Mouse (Mus musculus): ENCODE measurements around the gene Klc2.

Klc2 gene

DNA sequence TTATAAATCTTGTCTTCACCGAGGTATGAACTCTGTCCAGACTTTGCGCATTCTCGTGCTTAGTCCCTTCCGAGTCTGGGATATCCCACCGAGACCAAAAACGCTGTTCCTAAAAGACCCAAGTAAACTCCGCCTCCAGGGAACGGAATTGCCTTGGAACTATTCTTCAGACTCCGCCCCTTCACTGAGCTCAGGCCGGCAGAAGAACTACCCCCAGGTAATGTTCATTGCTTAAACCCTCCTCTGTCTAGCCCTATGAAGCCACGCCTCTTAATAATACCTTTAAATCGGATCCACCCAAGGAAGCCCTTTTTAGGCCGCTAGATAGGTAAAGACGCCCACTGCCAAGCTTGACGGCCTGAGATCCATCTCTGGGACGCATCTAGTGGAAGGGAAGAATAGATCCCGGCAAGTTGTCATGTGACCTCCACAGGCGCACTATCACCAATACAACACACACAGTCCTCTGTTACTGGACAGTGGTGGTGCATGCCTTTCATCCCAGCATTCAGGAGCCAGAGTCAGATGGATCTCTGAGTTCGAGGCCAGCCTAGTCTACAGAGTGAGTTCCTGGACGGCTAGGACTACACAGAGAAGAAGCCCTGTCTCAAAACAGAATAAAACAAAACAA, 45.9 kb downstream of the Klc2 start:
- no peak for DNase-seq (ENCODE audit: low spot score in 2 of 2)

DNA sequence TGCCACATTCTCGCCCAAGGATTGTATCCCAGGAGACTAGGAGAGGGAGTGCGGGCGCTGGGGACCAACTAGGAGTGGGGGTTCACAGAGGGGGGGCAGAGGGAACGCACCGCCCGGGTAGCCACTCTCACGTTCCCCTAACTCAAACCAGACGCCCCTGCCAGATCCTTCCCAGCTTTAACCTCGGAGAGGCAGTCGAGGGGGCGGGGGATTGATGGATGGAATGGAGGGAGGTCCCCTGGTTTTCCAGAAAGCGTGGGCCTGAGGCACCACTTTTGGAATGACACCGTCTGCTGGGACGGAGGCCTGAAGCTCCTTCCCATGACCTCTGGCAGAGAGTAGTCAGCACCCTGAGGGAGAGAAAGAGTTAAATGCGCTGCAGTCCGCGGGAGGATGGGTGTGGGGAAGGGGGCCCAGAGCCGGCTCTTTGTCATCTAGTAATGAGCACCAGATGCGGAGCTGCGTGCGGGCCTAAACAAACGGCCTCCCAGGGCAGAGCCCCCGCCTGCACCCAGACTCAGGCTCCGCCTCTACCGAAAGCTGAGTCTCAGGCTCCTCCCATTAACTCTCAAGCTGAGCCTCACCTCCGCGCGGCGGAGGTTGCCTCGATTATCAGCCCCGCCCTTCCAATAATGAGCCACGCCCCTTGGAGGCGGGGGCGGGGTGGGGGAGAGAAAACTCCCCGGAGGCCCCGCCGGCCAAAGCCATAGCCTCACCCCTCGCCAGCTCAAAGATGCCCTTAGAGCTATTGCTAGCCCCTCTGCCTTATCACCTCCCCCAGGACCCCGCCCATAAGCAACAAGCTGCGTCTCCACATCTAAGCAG, 46.6 kb downstream of the Klc2 start:
- DNase-seq (ENCODE audit: low spot score in 2 of 2) = no peak

DNA sequence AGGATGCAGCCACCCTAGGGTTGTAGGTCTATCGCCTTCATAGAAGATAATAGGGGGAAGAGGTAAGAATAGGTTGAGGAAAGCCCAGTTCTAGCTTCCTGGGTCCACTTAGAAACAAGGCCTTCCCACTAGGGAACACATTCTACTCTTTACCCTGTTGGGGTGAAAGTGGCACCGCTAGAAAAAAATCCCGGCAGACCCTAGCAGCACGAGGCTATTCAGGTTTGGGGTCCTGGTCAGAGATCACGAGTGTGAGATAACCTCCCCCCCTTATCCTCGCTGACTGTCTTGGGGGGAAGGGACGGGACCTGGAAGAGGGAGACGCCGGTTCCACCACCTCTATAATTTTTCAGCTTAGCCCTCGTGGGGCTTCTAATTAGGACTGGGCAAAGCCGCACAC, 47.3 kb downstream of the Klc2 start:
- no peak for DNase-seq (ENCODE audit: low spot score in 2 of 2)

DNA sequence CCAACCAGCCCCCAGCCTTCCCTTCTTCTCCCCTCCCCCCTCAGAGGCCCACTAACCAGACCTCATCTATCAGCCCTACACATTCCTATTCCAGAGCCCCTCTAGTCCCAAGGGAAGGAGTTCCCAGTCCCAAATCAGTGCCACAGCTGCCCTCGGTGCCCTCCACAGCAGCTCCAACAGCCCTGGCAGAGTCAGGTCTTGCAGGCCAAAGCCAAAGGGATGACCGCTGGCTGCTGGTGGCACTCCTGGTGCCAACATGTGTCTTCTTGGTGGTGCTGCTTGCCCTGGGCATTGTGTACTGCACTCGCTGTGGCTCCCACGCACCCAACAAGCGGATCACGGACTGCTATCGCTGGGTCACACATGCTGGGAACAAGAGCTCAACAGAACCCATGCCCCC, 48.4 kb downstream of the Klc2 start:
- no peak for DNase-seq (ENCODE audit: low spot score in 2 of 2)

DNA sequence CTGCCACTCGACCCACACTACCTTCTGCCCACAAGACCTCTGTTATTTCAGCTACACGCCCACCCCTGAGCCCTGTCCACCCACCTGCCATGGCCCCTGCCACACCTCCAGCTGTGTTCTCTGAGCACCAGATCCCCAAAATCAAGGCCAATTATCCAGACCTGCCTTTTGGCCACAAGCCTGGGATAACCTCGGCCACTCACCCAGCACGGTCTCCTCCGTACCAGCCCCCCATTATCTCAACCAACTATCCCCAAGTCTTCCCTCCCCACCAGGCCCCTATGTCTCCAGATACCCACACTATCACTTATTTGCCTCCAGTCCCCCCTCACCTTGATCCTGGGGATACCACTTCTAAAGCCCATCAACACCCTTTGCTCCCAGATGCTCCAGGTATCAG, 48.9 kb downstream of the Klc2 start:
- no peak for DNase-seq (ENCODE audit: low spot score in 2 of 2)

DNA sequence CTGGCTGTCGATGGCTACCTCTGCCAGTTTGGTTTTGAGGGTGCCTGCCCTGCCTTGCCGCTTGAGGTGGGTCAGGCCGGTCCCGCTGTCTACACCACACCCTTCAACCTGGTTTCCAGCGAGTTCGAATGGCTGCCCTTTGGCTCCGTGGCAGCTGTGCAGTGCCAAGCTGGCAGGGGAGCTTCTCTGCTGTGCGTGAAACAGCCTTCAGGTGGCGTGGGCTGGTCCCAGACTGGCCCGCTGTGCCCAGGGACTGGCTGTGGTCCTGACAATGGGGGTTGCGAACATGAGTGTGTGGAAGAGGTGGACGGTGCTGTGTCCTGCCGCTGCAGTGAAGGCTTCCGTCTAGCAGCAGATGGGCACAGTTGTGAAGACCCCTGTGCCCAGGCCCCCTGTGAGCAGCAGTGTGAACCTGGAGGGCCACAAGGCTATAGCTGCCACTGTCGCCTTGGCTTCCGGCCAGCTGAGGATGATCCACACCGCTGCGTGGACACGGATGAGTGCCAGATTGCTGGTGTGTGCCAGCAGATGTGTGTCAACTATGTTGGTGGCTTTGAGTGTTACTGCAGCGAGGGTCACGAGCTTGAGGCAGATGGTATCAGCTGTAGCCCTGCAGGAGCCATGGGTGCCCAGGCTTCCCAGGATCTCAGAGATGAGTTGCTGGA, 49.7 kb downstream of the Klc2 start:
- no peak for DNase-seq (ENCODE audit: low spot score in 2 of 2)

DNA sequence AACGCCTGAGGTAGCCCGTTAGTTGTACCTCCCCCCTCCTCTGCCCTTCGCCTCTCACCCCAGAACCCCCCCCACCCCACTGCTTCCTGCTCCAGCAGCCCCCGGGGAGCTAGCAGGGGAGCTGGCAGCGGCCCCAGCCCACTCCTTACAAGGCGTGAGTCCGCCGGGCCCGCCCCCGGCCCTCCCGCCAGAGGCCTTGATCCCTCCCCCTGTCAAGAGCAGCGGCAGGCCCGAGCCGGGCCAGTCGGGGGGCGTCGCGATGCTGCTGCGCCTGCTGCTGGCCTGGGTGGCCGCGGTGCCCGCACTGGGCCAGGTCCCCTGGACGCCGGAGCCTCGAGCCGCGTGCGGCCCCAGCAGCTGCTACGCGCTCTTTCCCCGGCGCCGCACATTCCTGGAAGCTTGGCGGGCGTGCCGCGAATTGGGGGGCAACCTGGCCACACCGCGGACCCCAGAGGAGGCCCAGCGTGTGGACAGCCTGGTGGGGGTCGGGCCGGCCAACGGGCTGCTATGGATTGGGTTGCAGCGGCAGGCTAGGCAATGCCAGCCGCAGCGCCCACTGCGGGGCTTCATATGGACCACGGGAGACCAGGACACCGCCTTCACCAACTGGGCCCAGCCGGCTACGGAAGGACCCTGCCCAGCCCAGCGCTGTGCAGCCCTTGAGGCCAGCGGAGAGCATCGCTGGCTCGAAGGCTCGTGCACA, 50.3 kb downstream of the Klc2 start, which contains the start of gene Cd248:
Gene Cd248 (plus strand): TSS at position 212 of the 703 bp plus-strand sequence.
- DNase-seq (ENCODE audit: low spot score in 2 of 2) = no peak

DNA sequence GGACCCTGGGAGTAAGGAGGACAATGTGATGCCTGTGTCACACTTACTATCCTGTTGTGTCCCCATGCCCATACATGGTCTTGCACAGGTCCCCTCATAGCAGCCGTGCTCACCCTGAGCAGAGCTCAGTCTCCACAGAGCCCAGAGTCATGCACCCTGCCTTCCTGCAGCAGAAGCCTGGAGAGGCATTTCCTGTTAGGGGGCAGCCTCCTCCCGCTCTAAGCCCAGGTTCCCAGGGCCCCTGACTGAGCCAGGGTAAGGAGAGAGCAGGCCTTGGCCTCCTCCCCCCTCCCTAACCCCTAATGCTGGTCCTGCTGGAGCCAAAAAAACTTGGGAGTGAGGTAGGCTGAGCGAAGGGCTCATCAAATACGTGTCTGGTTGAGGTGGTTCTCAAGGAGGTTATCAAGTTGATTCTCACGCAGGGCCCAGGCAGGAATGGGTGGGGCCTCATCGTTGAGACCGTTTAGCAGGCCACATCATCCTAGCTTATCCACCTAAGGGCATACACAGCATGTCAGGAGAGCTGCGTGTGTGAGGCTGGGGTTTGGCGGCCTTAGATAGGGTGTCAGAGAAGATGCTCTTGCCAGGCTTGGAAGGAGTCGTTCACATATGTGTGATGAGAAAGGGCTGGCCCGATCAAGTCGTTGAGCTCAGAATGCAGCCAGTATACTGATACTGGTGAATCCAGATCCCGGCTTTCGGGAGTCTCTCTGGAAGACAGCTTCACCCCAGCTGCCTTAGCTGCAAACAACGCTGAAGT, 51.1 kb downstream of the Klc2 start:
- no peak for DNase-seq (ENCODE audit: low spot score in 2 of 2)

DNA sequence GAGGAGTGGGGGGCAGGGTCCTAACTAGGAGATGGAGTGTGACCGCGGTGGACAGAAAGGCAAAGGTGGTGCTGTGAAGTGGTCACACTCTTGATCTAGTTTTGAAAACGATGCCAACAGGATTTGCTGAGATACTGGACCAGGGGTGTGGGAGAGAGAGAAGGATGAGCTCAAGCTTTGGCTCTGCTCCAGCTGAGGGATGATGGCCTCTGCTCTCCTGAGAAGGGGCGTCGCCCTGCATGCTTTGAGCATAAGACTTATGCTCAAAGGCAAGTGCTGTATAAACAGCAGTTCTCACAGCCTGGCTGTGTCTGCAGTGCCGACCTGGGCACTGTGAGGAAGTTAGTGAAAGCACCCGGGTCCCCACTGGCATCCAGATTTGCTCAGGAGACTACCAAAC, 53.3 kb downstream of the Klc2 start:
- DNase-seq (ENCODE audit: low spot score in 2 of 2) = no peak

DNA sequence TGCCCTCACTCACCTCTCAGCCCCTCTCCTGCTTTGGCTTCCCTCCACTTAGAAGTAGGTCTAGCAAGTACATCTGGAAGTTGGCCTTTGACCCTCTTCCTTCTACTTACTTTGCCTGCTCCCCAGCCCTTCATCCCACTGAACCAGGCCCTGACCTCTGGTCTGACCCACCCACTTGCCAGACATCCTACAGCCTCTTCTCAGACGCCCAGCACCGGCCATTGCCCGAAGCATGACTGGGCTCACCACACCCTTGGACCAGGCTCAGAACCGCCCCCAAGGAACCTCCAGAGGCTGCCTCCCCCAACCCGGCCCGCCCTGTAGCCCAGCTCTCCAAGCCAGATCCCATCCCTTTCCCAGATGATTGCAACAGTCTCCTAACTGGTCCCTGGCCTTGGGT, 55.9 kb downstream of the Klc2 start:
- no peak for DNase-seq (ENCODE audit: low spot score in 2 of 2)

DNA sequence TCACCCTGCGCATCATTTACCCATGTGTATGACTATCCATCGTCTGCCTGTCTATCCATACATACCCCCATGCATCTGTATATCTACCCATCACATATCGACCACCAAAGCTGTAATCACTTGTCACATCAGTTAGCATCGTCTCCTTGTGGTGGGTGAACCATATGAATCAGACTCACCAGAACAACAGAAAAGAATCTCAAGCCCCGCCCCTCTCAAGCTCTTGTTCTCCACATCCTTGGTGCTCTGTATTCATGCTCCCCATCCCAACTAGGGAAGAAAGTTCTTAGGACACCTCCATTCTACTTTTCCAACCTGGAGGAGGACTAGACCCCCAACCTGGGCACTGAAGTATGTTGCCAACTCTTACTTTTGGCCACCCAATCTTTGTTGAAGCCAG, 56.3 kb downstream of the Klc2 start:
- no peak for DNase-seq (ENCODE audit: low spot score in 2 of 2)

DNA sequence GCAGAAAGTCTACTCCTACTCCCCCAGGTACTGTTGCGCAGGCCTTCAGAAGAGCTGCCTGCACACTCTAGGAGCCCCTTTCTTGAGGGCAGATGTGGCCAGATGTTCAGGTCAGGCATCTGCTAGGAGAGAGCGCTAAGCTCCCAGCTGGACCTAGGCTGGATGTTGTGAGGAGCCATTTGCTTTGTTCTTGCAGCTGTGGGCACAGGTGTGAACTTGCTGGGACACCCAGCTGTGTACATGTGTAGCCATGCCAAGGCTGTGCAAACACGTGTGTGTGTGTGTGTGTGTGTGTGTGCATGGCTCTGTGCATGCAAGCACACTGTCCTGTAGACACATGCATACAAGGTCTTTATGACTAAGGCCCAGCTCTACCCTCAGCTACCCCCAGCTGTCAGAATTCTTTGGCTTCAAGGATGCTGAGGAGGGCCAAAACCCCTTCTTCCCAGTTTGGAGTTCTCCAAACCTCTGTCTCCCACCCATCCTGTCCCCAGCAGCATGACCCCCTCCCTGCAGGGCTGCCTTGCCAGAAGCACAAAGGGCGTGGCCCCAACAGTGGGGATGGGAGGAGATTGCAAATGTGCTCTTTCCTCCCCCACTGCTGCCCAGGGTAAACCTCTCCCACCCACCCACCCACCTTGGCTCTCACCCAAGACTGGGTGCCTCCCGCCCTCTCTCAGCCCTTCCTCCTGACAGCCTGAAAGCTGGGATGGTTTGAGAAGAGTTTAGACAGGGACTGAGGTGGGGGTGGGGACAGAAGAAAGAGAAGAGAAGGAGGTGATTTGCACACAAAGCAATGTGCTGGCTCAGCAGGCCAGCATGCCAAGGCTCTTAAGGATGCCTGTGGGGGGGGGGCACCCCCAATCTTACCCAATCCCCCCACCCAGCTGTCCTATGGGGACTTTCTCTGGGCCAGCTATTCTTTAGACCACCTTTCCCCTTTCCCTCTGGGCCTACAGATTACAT, 57.7 kb downstream of the Klc2 start:
- no peak for DNase-seq (ENCODE audit: low spot score in 2 of 2)

DNA sequence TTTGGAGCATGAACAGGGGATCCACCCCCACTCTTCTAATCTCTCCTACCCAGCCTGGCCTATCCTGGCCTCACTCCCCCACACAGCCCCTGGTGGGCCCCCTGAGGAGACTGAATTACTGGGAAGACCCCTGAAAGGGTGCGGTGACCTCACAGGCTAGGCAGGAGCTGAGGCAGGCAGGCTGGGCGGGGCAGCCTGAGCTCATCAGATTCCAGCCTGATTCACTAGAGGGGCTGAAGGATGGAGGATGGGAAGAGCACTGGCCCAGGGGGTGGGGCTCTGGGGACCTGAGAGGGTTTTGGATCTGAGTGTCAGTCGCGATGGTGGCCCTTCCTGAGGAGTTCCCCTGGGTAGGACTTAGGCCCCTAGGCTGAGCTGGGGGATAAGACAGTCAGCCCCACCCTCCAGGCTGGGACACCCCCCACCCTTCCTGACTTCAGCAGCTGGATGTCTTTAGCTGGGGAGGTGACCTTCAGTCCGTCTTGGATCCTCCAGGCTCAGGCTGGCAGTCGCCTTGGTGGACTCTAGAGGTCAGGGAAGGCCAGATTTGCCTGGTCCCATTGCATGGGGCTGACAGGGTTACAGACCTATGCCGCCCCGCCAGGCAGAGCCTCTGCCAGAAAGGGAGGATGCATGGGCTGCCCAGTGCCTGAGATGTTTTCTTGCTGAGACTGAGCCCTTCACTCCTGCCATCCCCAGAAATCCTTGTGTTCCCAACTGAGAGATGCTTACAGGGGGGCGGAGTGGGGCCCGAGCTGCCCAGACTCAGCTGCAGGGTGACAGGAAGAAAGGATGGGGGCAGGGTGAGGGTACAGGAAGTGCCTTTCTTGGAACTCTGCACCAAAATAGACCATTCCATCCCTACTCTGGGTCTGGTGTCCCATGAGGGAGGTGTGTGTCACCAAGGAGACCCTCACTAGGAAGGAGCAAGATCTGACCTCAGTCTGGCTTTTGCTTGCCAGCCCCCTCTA, 59.3 kb downstream of the Klc2 start:
- no peak for DNase-seq (ENCODE audit: low spot score in 2 of 2)

DNA sequence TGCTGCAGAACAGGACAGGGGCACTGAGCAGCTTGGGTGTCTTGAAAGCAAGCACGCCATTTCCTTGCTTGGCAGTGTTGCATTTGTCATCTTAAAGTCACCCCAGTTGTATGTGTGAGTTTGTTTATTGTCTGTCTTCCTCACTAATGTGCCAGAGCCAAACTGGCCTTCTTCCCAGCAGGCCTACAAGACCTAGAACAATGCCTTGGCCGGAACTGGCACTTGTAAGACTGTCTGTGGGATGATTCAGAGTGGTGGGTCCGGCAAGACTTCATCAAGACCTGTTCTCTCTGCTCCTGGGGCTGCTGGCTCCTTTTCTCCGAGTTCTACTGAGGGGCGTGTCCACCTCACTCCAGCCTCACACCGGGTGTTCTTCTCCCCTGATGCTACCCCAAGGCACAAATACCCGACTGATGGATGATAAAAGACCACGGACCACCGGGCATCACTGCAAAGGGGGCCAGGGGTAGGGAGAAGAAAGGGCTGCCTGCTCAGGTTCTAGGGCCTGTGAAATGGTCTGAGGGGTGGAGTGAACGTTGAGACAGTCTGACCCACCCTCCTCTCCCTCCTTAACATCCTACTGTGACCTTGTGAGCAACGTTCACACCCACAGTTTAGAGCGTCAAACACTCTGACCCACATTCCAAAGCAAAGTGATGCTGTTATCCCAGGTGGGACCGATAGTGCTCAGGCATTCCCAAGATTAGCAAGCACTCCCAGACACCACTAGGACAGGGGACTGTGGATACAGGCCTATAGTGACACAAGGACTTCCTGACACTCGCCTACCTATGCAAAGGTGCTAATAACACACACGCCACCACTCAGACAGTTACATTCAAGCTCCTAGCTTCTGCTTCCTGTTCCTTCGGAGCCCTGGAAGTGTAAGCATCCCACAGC, 60.2 kb downstream of the Klc2 start:
- DNase-seq (ENCODE audit: low spot score in 2 of 2) = no peak

Measured in thymus, postnatal 10 days (tissue).